Mouse (Mus musculus): ENCODE results near the gene Anapc7. TPM values are rescaled to one million over a fixed set of nuclear protein-coding genes. Genes with fewer than 3 reads are reported as not detected.
"Not testable (repeated sequence)": the region's sequence is repeated elsewhere in the genome, so short reads cannot be mapped to it uniquely, and the experiment has no call there.

The Anapc7 gene
- polyA plus RNA-seq, 1 experiment from 2014 or later, result 24.1 TPM

GRCm38 (mm10) chr5:122461431-122461830 is 39.9 kb downstream of the Anapc7 start:
- no peak overlapping the region for H3K4me3 ChIP-seq (ENCODE audit: low read depth, low read length)
- no peaks in the 10 kb centered on the region for H3K4me1 ChIP-seq (replicated peaks; ENCODE audit: control insufficient read depth, insufficient read depth, low read length)
- no peak overlapping the region for H3K4me2 ChIP-seq (ENCODE audit: low read length)
- H3K27me3 ChIP-seq (replicated peaks; ENCODE audit: control insufficient read depth, insufficient read depth, low read length), result no peaks in the 10 kb centered on the region
- ATAC-seq (replicated peaks; ENCODE audit: low FRiP score, low TSS enrichment, low read depth) (no peak), DNase-seq (ENCODE audit: low spot score) (no peak)
- no peak overlapping the region for H3K9ac ChIP-seq (ENCODE audit: low read length)
- H3K9me3 ChIP-seq (ENCODE audit: control insufficient read depth, low read length), result no peaks in the 10 kb centered on the region
- peaks cover 100% of the 10 kb centered on the region for H3K36me3 ChIP-seq (ENCODE audit: control insufficient read depth, insufficient read depth, low read length)
- H3K27ac ChIP-seq (ENCODE audit: low read depth), result no peak overlapping the region
- 88% methylated on average over 9 of the region's 9 CpGs for WGBS

- Histone ChIP-seq H3K9me3 (ENCODE audit: control insufficient read depth, low read length) (no peaks in the 10 kb centered on the region), H3K4me3 (ENCODE audit: low read depth, low read length) (no peak overlapping the region), H3K36me3 (ENCODE audit: control insufficient read depth, insufficient read depth, low read length) (peaks cover 96% of the 10 kb centered on the region), H3K27ac (ENCODE audit: low read depth) (no peak overlapping the region), H3K4me2 (ENCODE audit: low read length) (no peak overlapping the region), H3K9ac (ENCODE audit: low read length) (no peak overlapping the region), H3K4me1 (replicated peaks; ENCODE audit: control insufficient read depth, insufficient read depth, low read length) (no peaks in the 10 kb centered on the region), H3K27me3 (replicated peaks; ENCODE audit: control insufficient read depth, insufficient read depth, low read length) (no peaks in the 10 kb centered on the region)
- ATAC-seq (replicated peaks; ENCODE audit: low FRiP score, low TSS enrichment, low read depth), result no peak
- 74% methylated on average over 5 of the region's 5 CpGs for WGBS
- DNase-seq (ENCODE audit: low spot score), result no peak
Observed at GRCm38 (mm10) chr5:122471658-122472057, 50.2 kb downstream of the Anapc7 start.

DNA sequence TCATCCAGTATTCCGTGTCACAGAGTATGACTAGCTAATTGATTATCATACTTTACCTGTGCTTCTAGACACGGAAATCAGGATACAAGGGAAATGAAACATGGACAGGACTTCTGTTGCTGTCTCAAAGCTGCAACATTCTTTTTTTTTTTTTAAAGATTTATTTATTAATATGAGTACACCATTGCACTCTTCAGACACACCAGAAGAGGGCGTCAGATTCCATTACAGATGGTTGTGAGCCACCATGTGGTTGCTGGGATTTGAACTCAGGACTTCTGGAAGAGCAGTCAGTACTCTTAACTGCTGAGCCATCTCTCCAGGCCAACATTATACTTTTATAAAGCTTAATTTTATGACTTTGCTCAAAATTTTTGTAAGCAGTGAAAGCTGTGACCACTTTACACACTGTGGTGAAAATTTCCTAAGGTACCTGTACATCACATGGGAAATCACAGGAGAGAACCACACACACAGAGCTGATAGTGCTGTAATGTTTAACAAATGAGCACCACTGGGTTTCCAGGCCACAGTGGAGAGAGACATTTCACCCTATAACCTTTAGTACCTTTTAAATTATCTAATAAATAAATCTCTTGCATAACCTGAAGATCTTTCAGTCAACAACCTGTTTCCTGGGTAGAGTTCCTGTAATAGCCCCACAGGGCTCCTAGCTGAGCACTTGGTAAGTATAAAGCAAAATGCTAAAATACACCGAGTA is 53.3 kb downstream of the Anapc7 start:
- ATAC-seq (replicated peaks; ENCODE audit: low FRiP score, low TSS enrichment, low read depth), result no peak
- Histone ChIP-seq H3K4me2 (ENCODE audit: low read length) (no peak overlapping the region), H3K36me3 (ENCODE audit: control insufficient read depth, insufficient read depth, low read length) (peaks cover 91% of the 10 kb centered on the region), H3K4me1 (replicated peaks; ENCODE audit: control insufficient read depth, insufficient read depth, low read length) (no peaks in the 10 kb centered on the region), H3K4me3 (ENCODE audit: low read depth, low read length) (no peak overlapping the region), H3K27ac (ENCODE audit: low read depth) (no peak overlapping the region), H3K27me3 (replicated peaks; ENCODE audit: control insufficient read depth, insufficient read depth, low read length) (no peaks in the 10 kb centered on the region), H3K9me3 (ENCODE audit: control insufficient read depth, low read length) (no peaks in the 10 kb centered on the region), H3K9ac (ENCODE audit: low read length) (no peak overlapping the region)
- WGBS, result 83% methylated on average over 4 of the region's 4 CpGs
- no peak for DNase-seq (ENCODE audit: low spot score)

- ATAC-seq (replicated peaks; ENCODE audit: low FRiP score, low TSS enrichment, low read depth), result no peak
- no peaks in the 10 kb centered on the region for H3K27me3 ChIP-seq (replicated peaks; ENCODE audit: control insufficient read depth, insufficient read depth, low read length)
- no peak overlapping the region for H3K9ac ChIP-seq (ENCODE audit: low read length)
- DNase-seq (ENCODE audit: low spot score), result no peak
- H3K4me3 ChIP-seq (ENCODE audit: low read depth, low read length), result no peak overlapping the region
- 53% methylated on average over 3 of the region's 3 CpGs for WGBS
- no peaks in the 10 kb centered on the region for H3K9me3 ChIP-seq (ENCODE audit: control insufficient read depth, low read length)
- no peak overlapping the region for H3K4me2 ChIP-seq (ENCODE audit: low read length)
- no peaks in the 10 kb centered on the region for H3K4me1 ChIP-seq (replicated peaks; ENCODE audit: control insufficient read depth, insufficient read depth, low read length)
- peaks cover 90% of the 10 kb centered on the region for H3K36me3 ChIP-seq (ENCODE audit: control insufficient read depth, insufficient read depth, low read length)
- H3K27ac ChIP-seq (ENCODE audit: low read depth), result no peak overlapping the region
Observed at GRCm38 (mm10) chr5:122476078-122476477, 54.6 kb downstream of the Anapc7 start.

GRCm38 (mm10) chr5:122477492-122477891 is 56.0 kb downstream of the Anapc7 start:
- DNase-seq (ENCODE audit: low spot score) (no peak), ATAC-seq (replicated peaks; ENCODE audit: low FRiP score, low TSS enrichment, low read depth) (no peak)
- H3K4me3 ChIP-seq (ENCODE audit: low read depth, low read length), result no peak overlapping the region
- no peaks in the 10 kb centered on the region for H3K9me3 ChIP-seq (ENCODE audit: control insufficient read depth, low read length)
- no peaks in the 10 kb centered on the region for H3K4me1 ChIP-seq (replicated peaks; ENCODE audit: control insufficient read depth, insufficient read depth, low read length)
- H3K36me3 ChIP-seq (ENCODE audit: control insufficient read depth, insufficient read depth, low read length), result peaks cover 90% of the 10 kb centered on the region
- 90% methylated on average over 3 of the region's 3 CpGs for WGBS
- no peak overlapping the region for H3K9ac ChIP-seq (ENCODE audit: low read length)
- H3K27me3 ChIP-seq (replicated peaks; ENCODE audit: control insufficient read depth, insufficient read depth, low read length), result no peaks in the 10 kb centered on the region
- H3K4me2 ChIP-seq (ENCODE audit: low read length), result no peak overlapping the region
- H3K27ac ChIP-seq (ENCODE audit: low read depth), result no peak overlapping the region

- Histone ChIP-seq H3K36me3 (ENCODE audit: control insufficient read depth, insufficient read depth, low read length) (peaks cover 93% of the 10 kb centered on the region), H3K27me3 (replicated peaks; ENCODE audit: control insufficient read depth, insufficient read depth, low read length) (no peaks in the 10 kb centered on the region), H3K4me3 (ENCODE audit: low read depth, low read length) (no peak overlapping the region), H3K4me2 (ENCODE audit: low read length) (no peak overlapping the region), H3K9me3 (ENCODE audit: control insufficient read depth, low read length) (no peaks in the 10 kb centered on the region), H3K4me1 (replicated peaks; ENCODE audit: control insufficient read depth, insufficient read depth, low read length) (no peaks in the 10 kb centered on the region), H3K27ac (ENCODE audit: low read depth) (no peak overlapping the region), H3K9ac (ENCODE audit: low read length) (no peak overlapping the region)
- WGBS, result 59% methylated on average over 2 of the region's 2 CpGs
- no peak for DNase-seq (ENCODE audit: low spot score)
- no peak for ATAC-seq (replicated peaks; ENCODE audit: low FRiP score, low TSS enrichment, low read depth)
Observed at GRCm38 (mm10) chr5:122479131-122479530, 57.6 kb downstream of the Anapc7 start.

- WGBS, result 73% methylated on average over 5 of the region's 5 CpGs
- DNase-seq (ENCODE audit: low spot score) (no peak), ATAC-seq (replicated peaks; ENCODE audit: low FRiP score, low TSS enrichment, low read depth) (no peak)
- no peak overlapping the region for H3K27ac ChIP-seq (ENCODE audit: low read depth)
- H3K9me3 ChIP-seq (ENCODE audit: control insufficient read depth, low read length), result no peaks in the 10 kb centered on the region
- no peak overlapping the region for H3K4me2 ChIP-seq (ENCODE audit: low read length)
- H3K27me3 ChIP-seq (replicated peaks; ENCODE audit: control insufficient read depth, insufficient read depth, low read length), result no peaks in the 10 kb centered on the region
- H3K4me3 ChIP-seq (ENCODE audit: low read depth, low read length), result no peak overlapping the region
- H3K4me1 ChIP-seq (replicated peaks; ENCODE audit: control insufficient read depth, insufficient read depth, low read length), result no peaks in the 10 kb centered on the region
- H3K36me3 ChIP-seq (ENCODE audit: control insufficient read depth, insufficient read depth, low read length), result peaks cover 94% of the 10 kb centered on the region
- no peak overlapping the region for H3K9ac ChIP-seq (ENCODE audit: low read length)
Observed at GRCm38 (mm10) chr5:122481844-122482243, 60.4 kb downstream of the Anapc7 start.

- Histone ChIP-seq H3K9ac (ENCODE audit: low read length) (no peak overlapping the region), H3K4me2 (ENCODE audit: low read length) (no peak overlapping the region), H3K36me3 (ENCODE audit: control insufficient read depth, insufficient read depth, low read length) (peaks cover 93% of the 10 kb centered on the region), H3K9me3 (ENCODE audit: control insufficient read depth, low read length) (no peaks in the 10 kb centered on the region), H3K4me1 (replicated peaks; ENCODE audit: control insufficient read depth, insufficient read depth, low read length) (no peaks in the 10 kb centered on the region), H3K27ac (ENCODE audit: low read depth) (no peak overlapping the region), H3K27me3 (replicated peaks; ENCODE audit: control insufficient read depth, insufficient read depth, low read length) (no peaks in the 10 kb centered on the region), H3K4me3 (ENCODE audit: low read depth, low read length) (no peak overlapping the region)
- no peak for DNase-seq (ENCODE audit: low spot score)
- 80% methylated on average over 6 of the region's 6 CpGs for WGBS
- ATAC-seq (replicated peaks; ENCODE audit: low FRiP score, low TSS enrichment, low read depth), result no peak
Observed at GRCm38 (mm10) chr5:122482733-122483391, 61.4 kb downstream of the Anapc7 start.

DNA sequence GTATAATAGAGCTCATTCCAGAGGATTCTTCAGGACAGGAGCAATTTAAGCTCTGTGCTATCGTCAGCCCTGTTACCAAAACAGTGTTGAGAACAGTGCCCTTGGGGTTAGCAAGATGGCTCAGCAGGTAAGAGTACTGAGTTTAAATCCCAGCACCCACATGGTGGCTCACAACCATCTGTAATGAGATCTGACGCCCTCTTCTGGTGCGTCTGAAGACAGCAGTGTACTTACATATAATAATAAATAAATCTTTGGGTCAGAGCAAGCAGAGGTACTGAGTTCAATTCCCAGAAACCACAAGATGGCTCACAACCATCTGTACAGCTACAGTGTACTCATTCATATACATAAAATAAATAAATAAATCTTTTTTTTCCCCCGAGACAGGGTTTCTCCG is 64.8 kb downstream of the Anapc7 start:
- H3K4me2 ChIP-seq (ENCODE audit: low read length); H3K4me3 ChIP-seq (ENCODE audit: low read depth, low read length); H3K4me1 ChIP-seq (replicated peaks; ENCODE audit: control insufficient read depth, insufficient read depth, low read length); DNase-seq (ENCODE audit: low spot score); H3K9ac ChIP-seq (ENCODE audit: low read length); H3K27me3 ChIP-seq (replicated peaks; ENCODE audit: control insufficient read depth, insufficient read depth, low read length); ATAC-seq (replicated peaks; ENCODE audit: low FRiP score, low TSS enrichment, low read depth); H3K27ac ChIP-seq (ENCODE audit: low read depth); H3K9me3 ChIP-seq (ENCODE audit: control insufficient read depth, low read length): not testable (repeated sequence)
- peaks cover 98% of the 10 kb centered on the region for H3K36me3 ChIP-seq (ENCODE audit: control insufficient read depth, insufficient read depth, low read length)
- WGBS, result 78% methylated on average over 5 of the region's 5 CpGs

Data from intestine, embryonic 14.5 days (tissue).